Comparison of ENCODE assay signal across 24 mouse cellular contexts in genomic region chr7:104857683-104858082, GRCm38 (mm10). TPM values are rescaled to one million over a fixed set of nuclear protein-coding genes. Genes with fewer than 3 reads are reported as not detected.
"Had no signal": no experiment of that assay in that cellular context is flagged by ENCODE, and none has a peak within 500 bp of the region (broad histone marks: within the 10 kb centered on the region; RNA-seq: fewer than 3 reads in every experiment).

No protein-coding gene starts in this region.

- H3K9ac ChIP-seq: liver, postnatal 0 days; lung, embryonic 15.5 days; midbrain, embryonic 13.5 days; midbrain, embryonic 15.5 days; neural tube, embryonic 13.5 days; neural tube, embryonic 15.5 days; stomach, embryonic 15.5 days had no signal

- H3K27ac ChIP-seq: lung, embryonic 15.5 days; macrophage; midbrain, embryonic 13.5 days; midbrain, embryonic 15.5 days; neural tube, embryonic 13.5 days; neural tube, embryonic 15.5 days; stomach, embryonic 15.5 days; stomach, postnatal 0 days had no signal

- H3K36me3 ChIP-seq: lung, embryonic 15.5 days; midbrain, embryonic 13.5 days; midbrain, embryonic 15.5 days; neural tube, embryonic 13.5 days; neural tube, embryonic 15.5 days; stomach, embryonic 15.5 days had no signal

- ATAC-seq: liver, postnatal 0 days; lung, postnatal 0 days; midbrain, embryonic 13.5 days; midbrain, embryonic 15.5 days had no signal

- DNase-seq: liver, postnatal 0 days; lung, adult 2 months; lung, postnatal 14 days; lung, postnatal 36 days; right cerebral cortex, postnatal 14 days; thymus, adult 2 months; thymus, postnatal 25 days; thymus, postnatal 4 days had no signal

- H3K9me3 ChIP-seq: lung, embryonic 15.5 days; midbrain, embryonic 13.5 days; midbrain, embryonic 15.5 days; neural tube, embryonic 13.5 days; neural tube, embryonic 15.5 days; stomach, embryonic 15.5 days had no signal

- H3K4me3 ChIP-seq: lung, embryonic 15.5 days; megakaryocyte, embryonic 14.5 days; midbrain, embryonic 13.5 days; midbrain, embryonic 15.5 days; neural tube, embryonic 13.5 days; neural tube, embryonic 15.5 days; stomach, embryonic 15.5 days had no signal

- H3K4me1 ChIP-seq: lung, embryonic 15.5 days; megakaryocyte, embryonic 14.5 days; midbrain, embryonic 13.5 days; midbrain, embryonic 15.5 days; neural tube, embryonic 13.5 days; neural tube, embryonic 15.5 days; stomach, embryonic 15.5 days had no signal

- H3K27me3 ChIP-seq: lung, embryonic 15.5 days; megakaryocyte, embryonic 14.5 days; midbrain, embryonic 13.5 days; midbrain, embryonic 15.5 days; neural tube, embryonic 13.5 days; neural tube, embryonic 15.5 days; stomach, embryonic 15.5 days had no signal

- H3K4me2 ChIP-seq: lung, embryonic 15.5 days; midbrain, embryonic 11.5 days; midbrain, embryonic 13.5 days; midbrain, embryonic 15.5 days; neural tube, embryonic 13.5 days; neural tube, embryonic 15.5 days; stomach, embryonic 15.5 days had no signal

RNA-seq across cellular contexts. Expression of gene Usp17la, which starts 0.9 kb away (rescaled TPM):
- polyA plus RNA-seq: liver, postnatal 0 days; lung, adult 2 months; lung, embryonic 15.5 days; lung, postnatal 0 days; macrophage; midbrain, embryonic 11.5 days; midbrain, embryonic 13.5 days; midbrain, embryonic 15.5 days; midbrain, postnatal 0 days; neural tube, embryonic 11.5 days; neural tube, embryonic 13.5 days; neural tube, embryonic 15.5 days; spleen, adult 2 months; stomach, embryonic 15.5 days; stomach, postnatal 0 days; testis, adult 2 months; thymus, adult 2 months; urinary bladder, adult 2 months had no signal

RNA-seq across cellular contexts. Expression of gene Usp17lb, which starts 15.3 kb away (rescaled TPM):
- polyA plus RNA-seq: liver, postnatal 0 days; lung, adult 2 months; lung, embryonic 15.5 days; lung, postnatal 0 days; macrophage; midbrain, embryonic 11.5 days; midbrain, embryonic 13.5 days; midbrain, embryonic 15.5 days; midbrain, postnatal 0 days; neural tube, embryonic 11.5 days; neural tube, embryonic 13.5 days; neural tube, embryonic 15.5 days; spleen, adult 2 months; stomach, embryonic 15.5 days; stomach, postnatal 0 days; testis, adult 2 months; thymus, adult 2 months; urinary bladder, adult 2 months had no signal

RNA-seq across cellular contexts. Expression of gene Olfr665, which starts 20.1 kb away (rescaled TPM):
- polyA plus RNA-seq: liver, postnatal 0 days; lung, adult 2 months; lung, embryonic 15.5 days; lung, postnatal 0 days; macrophage; midbrain, embryonic 11.5 days; midbrain, embryonic 13.5 days; midbrain, embryonic 15.5 days; midbrain, postnatal 0 days; neural tube, embryonic 11.5 days; neural tube, embryonic 13.5 days; neural tube, embryonic 15.5 days; spleen, adult 2 months; stomach, embryonic 15.5 days; stomach, postnatal 0 days; testis, adult 2 months; thymus, adult 2 months; urinary bladder, adult 2 months had no signal

RNA-seq across cellular contexts. Expression of gene Olfr666, which starts 38.1 kb away (rescaled TPM):
- polyA plus RNA-seq: liver, postnatal 0 days; lung, adult 2 months; lung, embryonic 15.5 days; lung, postnatal 0 days; macrophage; midbrain, embryonic 11.5 days; midbrain, embryonic 13.5 days; midbrain, embryonic 15.5 days; midbrain, postnatal 0 days; neural tube, embryonic 11.5 days; neural tube, embryonic 13.5 days; neural tube, embryonic 15.5 days; spleen, adult 2 months; stomach, embryonic 15.5 days; stomach, postnatal 0 days; testis, adult 2 months; thymus, adult 2 months; urinary bladder, adult 2 months had no signal
